Comparison of ENCODE assay signal across 23 mouse cellular contexts in the genomic region with DNA sequence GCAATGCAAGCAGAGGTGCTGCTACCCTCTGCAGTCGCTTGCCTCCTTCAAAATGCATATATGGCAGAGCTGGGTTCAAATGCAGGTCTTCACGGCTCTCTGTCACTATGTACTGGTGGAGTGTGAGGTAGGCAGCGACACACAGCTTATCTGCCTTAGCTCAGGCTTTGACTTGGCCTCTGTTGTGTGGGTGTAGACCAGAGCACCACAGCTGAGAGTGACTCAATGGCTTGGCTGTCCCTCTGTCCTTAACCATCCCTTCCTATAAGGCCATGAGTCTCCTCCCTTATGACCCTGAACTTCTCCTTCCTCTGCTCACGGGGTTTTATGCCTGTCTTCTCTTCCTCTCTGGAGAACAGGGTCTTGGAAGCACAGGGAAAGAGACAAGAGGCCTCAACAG. TPM values are rescaled to one million over a fixed set of nuclear protein-coding genes. Genes with fewer than 3 reads are reported as not detected.
DNase-seq lines count a peak whose midpoint lies in the region; ATAC-seq and TF ChIP-seq lines count a peak whose summit lies in the region.
"Had no signal": no experiment of that assay in that cellular context is flagged by ENCODE, and none has a peak within 500 bp of the region (broad histone marks: within the 10 kb centered on the region; RNA-seq: fewer than 3 reads in every experiment).

No protein-coding gene starts in this region.

- H3K4me2 ChIP-seq in liver, embryonic 13.5 days: no peak overlapping the region
- no peak overlapping the region for H3K4me2 ChIP-seq in liver, embryonic 11.5 days
- no peak overlapping the region for H3K4me2 ChIP-seq in midbrain, embryonic 11.5 days
- H3K4me2 ChIP-seq: embryonic facial prominence, embryonic 12.5 days; forebrain, embryonic 12.5 days; hindbrain, embryonic 13.5 days had no signal

- no peak for TF ChIP-seq POLR2A in MEL (IDR thresholded peaks at IDR 0.05; ENCODE audit: control insufficient read depth in 1 of 2, insufficient read depth in 1 of 2, low read depth in 1 of 2, low read length in 2 of 2, poor library complexity in 1 of 2)
- TF ChIP-seq POLR2A in thymus, adult 2 months (IDR thresholded peaks at IDR 0.05; ENCODE audit: control insufficient read depth, extremely low read depth, insufficient read depth, low read length, poor library complexity): no peak

- 48% methylated on average over 4 of the region's 4 CpGs for WGBS in liver, embryonic 13.5 days (ENCODE audit: insufficient replicate concordance)
- WGBS in liver, embryonic 11.5 days: 68% methylated on average over 4 of the region's 4 CpGs
- 89% methylated on average over 4 of the region's 4 CpGs for WGBS in thymus, adult 2 months
- 90% methylated on average over 4 of the region's 4 CpGs for WGBS in midbrain, embryonic 11.5 days

- TF ChIP-seq CTCF in MEL (IDR thresholded peaks at IDR 0.05 in 2 of 3, conservative IDR thresholded peaks at IDR 0.05 in 1 of 3; ENCODE audit: control insufficient read depth in 1 of 3, insufficient read depth in 1 of 3, low read depth in 2 of 3, low read length in 3 of 3, poor library complexity in 1 of 3, severe bottlenecking in 1 of 3): no peak
- TF ChIP-seq CTCF in thymus, adult 2 months (IDR thresholded peaks at IDR 0.05; ENCODE audit: borderline replicate concordance, control insufficient read depth, extremely low read depth, insufficient read depth, low read length, poor library complexity): no peak

- TF ChIP-seq RAD21 in MEL (IDR thresholded peaks at IDR 0.05; ENCODE audit: low read depth, low read length): no peak

- no peaks in the 10 kb centered on the region for H3K79me2 ChIP-seq in MEL (ENCODE audit: control insufficient read depth, insufficient read depth, low read length, poor library complexity)

- no peak overlapping the region for H3K27ac ChIP-seq in liver, embryonic 13.5 days
- H3K27ac ChIP-seq in liver, embryonic 11.5 days (ENCODE audit: low read depth, low read length): no peak overlapping the region
- no peak overlapping the region for H3K27ac ChIP-seq in MEL (ENCODE audit: control insufficient read depth, low read depth, low read length)
- H3K27ac ChIP-seq in thymus, adult 2 months (ENCODE audit: control insufficient read depth, insufficient read depth, low read length): no peak overlapping the region
- no peak overlapping the region for H3K27ac ChIP-seq in midbrain, embryonic 11.5 days (ENCODE audit: low read depth, low read length)
- H3K27ac ChIP-seq: embryonic facial prominence, embryonic 12.5 days; forebrain, embryonic 12.5 days; heart, embryonic 10.5 days; hindbrain, embryonic 13.5 days; hindbrain, postnatal 0 days had no signal

- no peak for TF ChIP-seq EP300 in MEL (IDR thresholded peaks at IDR 0.05; ENCODE audit: low read depth in 1 of 2, low read length in 2 of 2)

- H3K27me3 ChIP-seq in liver, embryonic 13.5 days: no peaks in the 10 kb centered on the region
- no peaks in the 10 kb centered on the region for H3K27me3 ChIP-seq in liver, embryonic 11.5 days (replicated peaks; ENCODE audit: control insufficient read depth, insufficient read depth, low read length)
- H3K27me3 ChIP-seq in MEL (ENCODE audit: control insufficient read depth in 1 of 2, insufficient read depth in 2 of 2, low read length in 2 of 2): no peaks in the 10 kb centered on the region
- no peaks in the 10 kb centered on the region for H3K27me3 ChIP-seq in thymus, adult 2 months (ENCODE audit: control insufficient read depth, insufficient read depth, low read length)
- H3K27me3 ChIP-seq in midbrain, embryonic 11.5 days (ENCODE audit: control insufficient read depth, insufficient read depth, low read length): no peaks in the 10 kb centered on the region
- H3K27me3 ChIP-seq: embryonic facial prominence, embryonic 12.5 days; forebrain, embryonic 12.5 days; hindbrain, embryonic 13.5 days had no signal

- peaks cover 78% of the 10 kb centered on the region for H3K36me3 ChIP-seq in liver, embryonic 13.5 days
- peaks cover 31% of the 10 kb centered on the region for H3K36me3 ChIP-seq in liver, embryonic 11.5 days (ENCODE audit: control insufficient read depth, insufficient read depth, low read length)
- H3K36me3 ChIP-seq in MEL (ENCODE audit: control insufficient read depth in 1 of 2, insufficient read depth in 2 of 2, low read length in 2 of 2): no peaks in the 10 kb centered on the region; a peak in 1 of 4 replicates
- H3K36me3 ChIP-seq in thymus, adult 2 months (ENCODE audit: control insufficient read depth, insufficient read depth, low read length): peaks cover 9% of the 10 kb centered on the region; the same call in 1 of the 2 replicates
- peaks cover 4% of the 10 kb centered on the region; the same call in 1 of the 2 replicates for H3K36me3 ChIP-seq in midbrain, embryonic 11.5 days (ENCODE audit: control insufficient read depth, insufficient read depth, low read length)

- DNase-seq in liver, embryonic 13.5 days: no peak
- DNase-seq in liver, embryonic 11.5 days (ENCODE audit: low spot score): no peak
- DNase-seq in 416B (ENCODE audit: low read depth) (peak; percentile 14), MEL (ENCODE audit: low read depth, low spot score) (peak; percentile 47)
- no peak for DNase-seq in thymus, adult 2 months
- DNase-seq in midbrain, embryonic 11.5 days (ENCODE audit: low spot score, missing footprints): no peak
- DNase-seq: B cell, adult 2 months; cerebellum, adult 11 months; cerebellum, adult 9-10 months; cerebellum, postnatal 25 days; gastrocnemius, postnatal 10 days; heart, adult 18-20 months; heart, postnatal 10 days had no signal

- ATAC-seq in liver, embryonic 13.5 days (ENCODE audit: low read depth): peak; percentile 52; the same call in 1 of the 2 replicates
- ATAC-seq in liver, embryonic 11.5 days (replicated peaks; ENCODE audit: low FRiP score): no peak; the same call in 1 of the 2 replicates
- peak; percentile 62 for ATAC-seq in megakaryocyte progenitor cell, adult 5-6 weeks (replicated peaks; ENCODE audit: poor library complexity)
- ATAC-seq in midbrain, embryonic 11.5 days (ENCODE audit: low FRiP score): no peak
- ATAC-seq: CD4-positive, CD25-positive, alpha-beta regulatory T cell, adult 4 months; forebrain, embryonic 16.5 days; hindbrain, postnatal 0 days had no signal

- no peak overlapping the region for H3K9ac ChIP-seq in liver, embryonic 13.5 days
- H3K9ac ChIP-seq in liver, embryonic 11.5 days (ENCODE audit: low read depth, low read length): no peak overlapping the region
- H3K9ac ChIP-seq in MEL (ENCODE audit: control insufficient read depth, low read depth, low read length, poor library complexity, severe bottlenecking): no peak overlapping the region
- H3K9ac ChIP-seq in midbrain, embryonic 11.5 days (ENCODE audit: low read length): no peak overlapping the region
- H3K9ac ChIP-seq: embryonic facial prominence, embryonic 12.5 days; forebrain, embryonic 12.5 days; hindbrain, embryonic 13.5 days had no signal

- H3K4me3 ChIP-seq in liver, embryonic 13.5 days (replicated peaks): no peak overlapping the region
- no peak overlapping the region for H3K4me3 ChIP-seq in liver, embryonic 11.5 days (ENCODE audit: low read depth, low read length)
- no peak overlapping the region for H3K4me3 ChIP-seq in MEL (ENCODE audit: control insufficient read depth in 1 of 2, insufficient read depth in 1 of 2, low read depth in 2 of 2, low read length in 2 of 2)
- no peak overlapping the region for H3K4me3 ChIP-seq in thymus, adult 2 months (ENCODE audit: control insufficient read depth, insufficient read depth, low read length)
- H3K4me3 ChIP-seq in midbrain, embryonic 11.5 days (ENCODE audit: low read depth, low read length): no peak overlapping the region
- H3K4me3 ChIP-seq: embryonic facial prominence, embryonic 12.5 days; forebrain, embryonic 12.5 days; heart, embryonic 10.5 days; hindbrain, embryonic 13.5 days had no signal

- H3K4me1 ChIP-seq in liver, embryonic 13.5 days (replicated peaks): peaks cover 19% of the 10 kb centered on the region
- H3K4me1 ChIP-seq in liver, embryonic 11.5 days (replicated peaks; ENCODE audit: control insufficient read depth, insufficient read depth, low read length): no peaks in the 10 kb centered on the region
- H3K4me1 ChIP-seq in MEL (ENCODE audit: control insufficient read depth in 1 of 2, insufficient read depth in 2 of 2, low read length in 2 of 2): peaks cover 0 to 7% of the 10 kb centered on the region in 2 experiments; a peak in 1 of 4 replicates
- H3K4me1 ChIP-seq in thymus, adult 2 months (replicated peaks; ENCODE audit: control insufficient read depth, insufficient read depth, low read length): no peaks in the 10 kb centered on the region
- no peaks in the 10 kb centered on the region for H3K4me1 ChIP-seq in midbrain, embryonic 11.5 days (ENCODE audit: control insufficient read depth, insufficient read depth, low read length)
- H3K4me1 ChIP-seq: embryonic facial prominence, embryonic 12.5 days; forebrain, embryonic 12.5 days; heart, embryonic 10.5 days; hindbrain, embryonic 13.5 days had no signal

- H3K9me3 ChIP-seq in liver, embryonic 13.5 days (replicated peaks): no peaks in the 10 kb centered on the region
- no peaks in the 10 kb centered on the region for H3K9me3 ChIP-seq in liver, embryonic 11.5 days (ENCODE audit: control insufficient read depth, low read length)
- H3K9me3 ChIP-seq in MEL (replicated peaks; ENCODE audit: insufficient read depth, low read length): no peaks in the 10 kb centered on the region
- no peaks in the 10 kb centered on the region for H3K9me3 ChIP-seq in midbrain, embryonic 11.5 days (ENCODE audit: control insufficient read depth, low read length)
- H3K9me3 ChIP-seq: embryonic facial prominence, embryonic 12.5 days; forebrain, embryonic 12.5 days; G1E; heart, embryonic 10.5 days; hindbrain, embryonic 13.5 days had no signal

RNA-seq across cellular contexts. Expression of a gene that starts 6.9 kb away (rescaled TPM):
- 190 and 208 TPM in 2 replicates for polyA plus RNA-seq in liver, embryonic 13.5 days (2015; fragmentation: Nextera tagmentation; extraction: Ambion mirVana)
- polyA plus RNA-seq in liver, embryonic 11.5 days (2014; fragmentation: Nextera tagmentation; extraction: Ambion mirVana): 215 and 236 TPM in 2 replicates
- total RNA-seq in MEL (2012; rRNA removed): 160 and 189 TPM in 2 replicates
- polyA plus RNA-seq in MEL (2012; ENCODE audit: insufficient read depth in 1 of 2, insufficient read length in 2 of 2, low read depth in 1 of 2, low replicate concordance in 2 of 2, missing spikeins in 1 of 2): 100 to 1,000 TPM in 1 of 2 experiments, not detected in 1; 145 TPM
- total RNA-seq in megakaryocyte progenitor cell, adult 5-6 weeks (2015): 56.9 and 61.1 TPM in 2 replicates
- total RNA-seq in megakaryocyte progenitor cell, adult 5-6 weeks (2017): 125 and 135 TPM in 2 replicates
- 43.8 and 57.8 TPM in 2 replicates for polyA plus RNA-seq in thymus, adult 2 months (2012; rRNA removed)
- polyA plus RNA-seq in midbrain, embryonic 11.5 days (2014; fragmentation: Nextera tagmentation; extraction: Ambion mirVana): 121 and 128 TPM in 2 replicates

RNA-seq across cellular contexts. Expression of a gene that starts 7.1 kb away (rescaled TPM):
- 332 and 375 TPM in 2 replicates for polyA plus RNA-seq in liver, embryonic 13.5 days (2015; fragmentation: Nextera tagmentation; extraction: Ambion mirVana)
- polyA plus RNA-seq in liver, embryonic 11.5 days (2014; fragmentation: Nextera tagmentation; extraction: Ambion mirVana): 472 and 478 TPM in 2 replicates
- 322 and 354 TPM in 2 replicates for total RNA-seq in MEL (2012; rRNA removed)
- 100 to 1,000 TPM in 1 of 2 experiments, not detected in 1; 337 TPM for polyA plus RNA-seq in MEL (2012; ENCODE audit: insufficient read depth in 1 of 2, insufficient read length in 2 of 2, low read depth in 1 of 2, low replicate concordance in 2 of 2, missing spikeins in 1 of 2)
- total RNA-seq in megakaryocyte progenitor cell, adult 5-6 weeks (2015): 308 and 313 TPM in 2 replicates
- 149 and 204 TPM in 2 replicates for total RNA-seq in megakaryocyte progenitor cell, adult 5-6 weeks (2017)
- 159 and 189 TPM in 2 replicates for polyA plus RNA-seq in thymus, adult 2 months (2012; rRNA removed)
- 334 and 352 TPM in 2 replicates for polyA plus RNA-seq in midbrain, embryonic 11.5 days (2014; fragmentation: Nextera tagmentation; extraction: Ambion mirVana)

RNA-seq across cellular contexts. Expression of a gene that starts 28.2 kb away (rescaled TPM):
- polyA plus RNA-seq in liver, embryonic 13.5 days (2015; fragmentation: Nextera tagmentation; extraction: Ambion mirVana): 60.2 and 77.5 TPM in 2 replicates
- 113 and 121 TPM in 2 replicates for polyA plus RNA-seq in liver, embryonic 11.5 days (2014; fragmentation: Nextera tagmentation; extraction: Ambion mirVana)
- 36.7 and 38.1 TPM in 2 replicates for total RNA-seq in MEL (2012; rRNA removed)
- 10 to 100 TPM in 1 of 2 experiments, not detected in 1; 69.7 TPM for polyA plus RNA-seq in MEL (2012; ENCODE audit: insufficient read depth in 1 of 2, insufficient read length in 2 of 2, low read depth in 1 of 2, low replicate concordance in 2 of 2, missing spikeins in 1 of 2)
- total RNA-seq in megakaryocyte progenitor cell, adult 5-6 weeks (2015): 14.9 and 22.2 TPM in 2 replicates
- 9.4 and 10.0 TPM in 2 replicates for total RNA-seq in megakaryocyte progenitor cell, adult 5-6 weeks (2017)
- 50.2 and 51.4 TPM in 2 replicates for polyA plus RNA-seq in thymus, adult 2 months (2012; rRNA removed)
- 152 and 155 TPM in 2 replicates for polyA plus RNA-seq in midbrain, embryonic 11.5 days (2014; fragmentation: Nextera tagmentation; extraction: Ambion mirVana)

RNA-seq across cellular contexts. Expression of a gene that starts 29.7 kb away (rescaled TPM):
- 3.2 and 3.4 TPM in 2 replicates for polyA plus RNA-seq in liver, embryonic 13.5 days (2015; fragmentation: Nextera tagmentation; extraction: Ambion mirVana)
- polyA plus RNA-seq in liver, embryonic 11.5 days (2014; fragmentation: Nextera tagmentation; extraction: Ambion mirVana): 23.8 and 24.1 TPM in 2 replicates
- 0.20 and 0.23 TPM in 2 replicates for total RNA-seq in MEL (2012; rRNA removed)
- polyA plus RNA-seq in MEL (2012; ENCODE audit: insufficient read depth in 1 of 2, insufficient read length in 2 of 2, low read depth in 1 of 2, low replicate concordance in 2 of 2, missing spikeins in 1 of 2): 1 to 10 TPM in 1 of 2 experiments, not detected in 1; 2.7 TPM
- not detected in 2 replicates for total RNA-seq in megakaryocyte progenitor cell, adult 5-6 weeks (2015)
- not detected in 2 replicates for total RNA-seq in megakaryocyte progenitor cell, adult 5-6 weeks (2017)
- 2.7 and 4.9 TPM in 2 replicates for polyA plus RNA-seq in thymus, adult 2 months (2012; rRNA removed)
- polyA plus RNA-seq in midbrain, embryonic 11.5 days (2014; fragmentation: Nextera tagmentation; extraction: Ambion mirVana): 1.4 and 1.7 TPM in 2 replicates
- total RNA-seq: hematopoietic stem cell, adult 5-6 weeks had no signal
- polyA plus RNA-seq: G1E had no signal

Comparison
In these comparisons a context has a peak if more than half of its experiments do, and no peak if none do; other contexts are left out.
1. ATAC-seq: peak in liver, embryonic 13.5 days (single experiment) and megakaryocyte progenitor cell, adult 5-6 weeks (single experiment); none in liver, embryonic 11.5 days (single experiment) and midbrain, embryonic 11.5 days (single experiment).
2. DNase-seq: peak in 416B (single experiment) and MEL (single experiment); none in liver, embryonic 13.5 days (single experiment), liver, embryonic 11.5 days (single experiment), thymus, adult 2 months (single experiment) and midbrain, embryonic 11.5 days (single experiment).